9 mouse cellular contexts compared by ENCODE assay signal in the genomic region with DNA sequence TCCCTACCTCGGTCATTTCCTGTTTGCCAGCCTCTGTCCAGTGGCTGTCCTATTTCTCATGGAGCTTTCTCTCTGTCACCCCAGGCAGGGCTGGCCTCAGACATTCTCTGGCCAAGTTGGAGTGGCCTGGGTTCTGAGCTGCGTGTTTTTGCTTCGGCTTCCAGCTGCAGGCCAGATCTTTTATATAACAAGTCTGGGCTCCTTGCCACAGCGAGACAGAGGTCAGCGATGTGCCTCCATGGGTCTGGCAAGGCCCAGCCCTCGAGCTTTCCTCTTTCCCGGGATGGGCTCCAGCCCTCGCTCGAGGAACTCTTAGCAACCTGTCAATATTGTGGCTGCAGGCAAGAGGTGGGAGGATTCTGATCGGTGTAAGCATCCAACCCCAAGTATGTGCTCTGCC. TPM values are rescaled to one million over a fixed set of nuclear protein-coding genes. Genes with fewer than 3 reads are reported as not detected.
DNase-seq lines count a peak whose midpoint lies in the region; ATAC-seq lines count a peak whose summit lies in the region.
"Had no signal": no experiment of that assay in that cellular context is flagged by ENCODE, and none has a peak within 500 bp of the region (broad histone marks: within the 10 kb centered on the region; RNA-seq: fewer than 3 reads in every experiment).

No protein-coding gene starts in this region.

- H3K4me1 ChIP-seq in liver, embryonic 15.5 days (replicated peaks) = peaks cover 46% of the 10 kb centered on the region
- no peaks in the 10 kb centered on the region for H3K4me1 ChIP-seq in midbrain, embryonic 15.5 days

- WGBS in liver, embryonic 15.5 days (ENCODE audit: insufficient replicate concordance) = 89% methylated on average over 10 of the region's 10 CpGs
- 80% methylated on average over 10 of the region's 10 CpGs for WGBS in midbrain, embryonic 15.5 days

- no peaks in the 10 kb centered on the region for H3K9me3 ChIP-seq in liver, embryonic 15.5 days (replicated peaks)
- H3K9me3 ChIP-seq in midbrain, embryonic 15.5 days = no peaks in the 10 kb centered on the region
- H3K9me3 ChIP-seq: liver, embryonic 13.5 days had no signal

- H3K9ac ChIP-seq in liver, embryonic 15.5 days = no peak overlapping the region
- H3K9ac ChIP-seq in midbrain, embryonic 15.5 days = no peak overlapping the region
- H3K9ac ChIP-seq: liver, embryonic 13.5 days had no signal

- H3K27me3 ChIP-seq in liver, embryonic 15.5 days = no peaks in the 10 kb centered on the region
- no peaks in the 10 kb centered on the region for H3K27me3 ChIP-seq in midbrain, embryonic 15.5 days (replicated peaks)
- H3K27me3 ChIP-seq: liver, embryonic 13.5 days had no signal

- ATAC-seq in liver, embryonic 15.5 days (ENCODE audit: insufficient read depth) = no peak
- no peak for ATAC-seq in midbrain, embryonic 15.5 days (replicated peaks)

- DNase-seq in cerebellum, adult 9-11 months = peak; percentile 41
- DNase-seq in cerebellum, adult 11 months = no peak
- DNase-seq in adipocyte (ENCODE audit: low spot score) = peak; percentile 99
- peak; percentile 79 to 89 for DNase-seq in gastrocnemius, postnatal 36 days
- DNase-seq in kidney, adult 9 months = peak; percentile 96
- peak; percentile 52 for DNase-seq in right cerebral cortex, postnatal 4 days
- DNase-seq: liver, embryonic 13.5 days had no signal

- H3K4me2 ChIP-seq in liver, embryonic 15.5 days = no peak overlapping the region
- no peak overlapping the region for H3K4me2 ChIP-seq in midbrain, embryonic 15.5 days
- H3K4me2 ChIP-seq: liver, embryonic 13.5 days had no signal

- intact Hi-C loops in gastrocnemius, postnatal 36 days (cut with DNase I) = loop anchor here (5.0 kb wide), 1 partner anchor 33 kb away; no protein-coding TSS in a partner anchor

- no peak overlapping the region for H3K4me3 ChIP-seq in liver, embryonic 15.5 days (replicated peaks)
- no peak overlapping the region for H3K4me3 ChIP-seq in midbrain, embryonic 15.5 days
- H3K4me3 ChIP-seq: liver, embryonic 13.5 days had no signal

- H3K27ac ChIP-seq in liver, embryonic 15.5 days (replicated peaks) = 0 out of 2 replicates have a peak overlapping the region, but pooled peaks have one; percentile 2
- H3K27ac ChIP-seq in midbrain, embryonic 15.5 days = no peak overlapping the region

- H3K36me3 ChIP-seq in liver, embryonic 15.5 days (replicated peaks) = peaks cover 96% of the 10 kb centered on the region
- no peaks in the 10 kb centered on the region for H3K36me3 ChIP-seq in midbrain, embryonic 15.5 days (replicated peaks)

RNA-seq across cellular contexts. Expression of a gene that starts 18.9 kb away (rescaled TPM):
- total RNA-seq in gastrocnemius, postnatal 36 days (2021) = 10 to 100 TPM; 39.5 to 46.8 TPM
- 39.2 and 40.6 TPM in 2 replicates for polyA plus RNA-seq in liver, embryonic 15.5 days (2015; fragmentation: Nextera tagmentation; extraction: Ambion mirVana)
- 143 TPM in 2 replicates for polyA plus RNA-seq in midbrain, embryonic 15.5 days (2015; fragmentation: Nextera tagmentation; extraction: Ambion mirVana)

RNA-seq across cellular contexts. Expression of a gene that starts 28.8 kb away (rescaled TPM):
- 1 to 10 TPM; 2.0 to 2.2 TPM for total RNA-seq in gastrocnemius, postnatal 36 days (2021)
- 75.3 and 78.9 TPM in 2 replicates for polyA plus RNA-seq in liver, embryonic 15.5 days (2015; fragmentation: Nextera tagmentation; extraction: Ambion mirVana)
- polyA plus RNA-seq in midbrain, embryonic 15.5 days (2015; fragmentation: Nextera tagmentation; extraction: Ambion mirVana) = 2.2 and 2.3 TPM in 2 replicates

RNA-seq across cellular contexts. Expression of a gene that starts 48.3 kb away (rescaled TPM):
- 100 to 1,000 TPM; 178 to 196 TPM for total RNA-seq in gastrocnemius, postnatal 36 days (2021)
- polyA plus RNA-seq in liver, embryonic 15.5 days (2015; fragmentation: Nextera tagmentation; extraction: Ambion mirVana) = 66.6 and 67.5 TPM in 2 replicates
- 208 and 234 TPM in 2 replicates for polyA plus RNA-seq in midbrain, embryonic 15.5 days (2015; fragmentation: Nextera tagmentation; extraction: Ambion mirVana)

RNA-seq across cellular contexts. Expression of a gene that starts 55.5 kb away (rescaled TPM):
- 10 to 100 TPM; 20.8 to 25.1 TPM for total RNA-seq in gastrocnemius, postnatal 36 days (2021)
- 30.6 and 30.8 TPM in 2 replicates for polyA plus RNA-seq in liver, embryonic 15.5 days (2015; fragmentation: Nextera tagmentation; extraction: Ambion mirVana)
- 62.8 and 69.6 TPM in 2 replicates for polyA plus RNA-seq in midbrain, embryonic 15.5 days (2015; fragmentation: Nextera tagmentation; extraction: Ambion mirVana)

Comparison
In these comparisons a context has a peak if more than half of its experiments do, and no peak if none do; other contexts are left out.
1. RNA of a gene that starts 28.8 kb away (polyA plus RNA-seq): 75.3 to 78.9 TPM in liver, embryonic 15.5 days; 2.2 to 2.3 TPM in midbrain, embryonic 15.5 days; every median in the first group is over 10 times any median in the second.